In genomic region chr4:63815668-63816067, GRCm38 (mm10) we compare ENCODE assay signal across 23 mouse cellular contexts. TPM values are rescaled to one million over a fixed set of nuclear protein-coding genes. Genes with fewer than 3 reads are reported as not detected.
DNase-seq lines count a peak whose midpoint lies in the region; ATAC-seq lines count a peak whose summit lies in the region.
"Had no signal": no experiment of that assay in that cellular context is flagged by ENCODE, and none has a peak within 500 bp of the region (broad histone marks: within the 10 kb centered on the region; RNA-seq: fewer than 3 reads in every experiment).

No protein-coding gene starts in this region.

- no peaks in the 10 kb centered on the region for H3K9me3 ChIP-seq in intestine, embryonic 15.5 days
- H3K9me3 ChIP-seq: embryonic facial prominence, embryonic 10.5 days; forebrain, embryonic 13.5 days; heart, embryonic 13.5 days; hindbrain, embryonic 12.5 days had no signal

- no peaks in the 10 kb centered on the region for H3K27me3 ChIP-seq in intestine, embryonic 15.5 days (replicated peaks)
- H3K27me3 ChIP-seq: forebrain, embryonic 13.5 days; heart, embryonic 13.5 days; hindbrain, embryonic 12.5 days; Patski had no signal

- no peak overlapping the region for H3K4me2 ChIP-seq in intestine, embryonic 15.5 days (replicated peaks)
- H3K4me2 ChIP-seq: forebrain, embryonic 13.5 days; heart, embryonic 13.5 days; hindbrain, embryonic 12.5 days had no signal

- H3K36me3 ChIP-seq in intestine, embryonic 15.5 days, result no peaks in the 10 kb centered on the region
- H3K36me3 ChIP-seq: embryonic facial prominence, embryonic 10.5 days; heart, embryonic 13.5 days; hindbrain, embryonic 12.5 days had no signal

- DNase-seq in 416B (ENCODE audit: low read depth), result peak; percentile 28
- peak; percentile 12 for DNase-seq in A20 (ENCODE audit: low read depth, low spot score)
- DNase-seq in frontal cortex, postnatal 36 days (ENCODE audit: low spot score in 2 of 2), result no peak
- no peak for DNase-seq in thymus, postnatal 10 days (ENCODE audit: low spot score in 2 of 2)
- DNase-seq in thymus, postnatal 36 days, result no peak
- DNase-seq: adrenal gland, postnatal 14 days; cerebellum, adult 18-20 months; cerebellum, adult 9-11 months; cerebellum, postnatal 36 days; gastrocnemius, postnatal 14 days; heart, postnatal 36 days had no signal

- 92% methylated on average over 2 of the region's 2 CpGs for WGBS in intestine, embryonic 15.5 days

- H3K9ac ChIP-seq in intestine, embryonic 15.5 days, result no peak overlapping the region
- H3K9ac ChIP-seq: forebrain, embryonic 13.5 days; heart, embryonic 13.5 days; hindbrain, embryonic 12.5 days had no signal

- ATAC-seq in granulocyte monocyte progenitor cell, adult 5-6 weeks (replicated peaks; ENCODE audit: poor library complexity, severe bottlenecking), result peak; percentile 95
- ATAC-seq in megakaryocyte progenitor cell, adult 5-6 weeks (replicated peaks; ENCODE audit: poor library complexity), result peak; percentile 96
- ATAC-seq in intestine, embryonic 15.5 days, result no peak
- ATAC-seq: activated CD4-positive, CD25-positive, alpha-beta regulatory T cell, adult 4 months; forebrain, embryonic 13.5 days; hindbrain, postnatal 0 days; Patski had no signal

- H3K4me1 ChIP-seq in intestine, embryonic 15.5 days (replicated peaks), result no peaks in the 10 kb centered on the region
- H3K4me1 ChIP-seq: embryonic facial prominence, embryonic 10.5 days; forebrain, embryonic 13.5 days; heart, embryonic 13.5 days; hindbrain, embryonic 12.5 days had no signal

- H3K4me3 ChIP-seq in intestine, embryonic 15.5 days (replicated peaks), result no peak overlapping the region
- H3K4me3 ChIP-seq: embryonic facial prominence, embryonic 10.5 days; forebrain, embryonic 13.5 days; heart, embryonic 13.5 days; hindbrain, embryonic 12.5 days had no signal

- no peak overlapping the region for H3K27ac ChIP-seq in intestine, embryonic 15.5 days
- H3K27ac ChIP-seq: embryonic facial prominence, embryonic 10.5 days; forebrain, embryonic 13.5 days; heart, embryonic 13.5 days; hindbrain, embryonic 12.5 days; hindbrain, postnatal 0 days had no signal

RNA-seq across cellular contexts. Expression of gene Tnfsf8, which starts 45.5 kb away (rescaled TPM):
- total RNA-seq in granulocyte monocyte progenitor cell, adult 5-6 weeks (2014; fragmentation: Nextera tagmentation), result 1.2 and 4.0 TPM in 2 replicates
- 0.39 and 1.6 TPM in 2 replicates for total RNA-seq in granulocyte monocyte progenitor cell, adult 5-6 weeks (2017)
- 0.81 and 1.3 TPM in 2 replicates for total RNA-seq in megakaryocyte progenitor cell, adult 5-6 weeks (2015)
- total RNA-seq in megakaryocyte progenitor cell, adult 5-6 weeks (2017), result 0.58 and 1.2 TPM in 2 replicates
- polyA plus RNA-seq in intestine, embryonic 15.5 days (2015; fragmentation: Nextera tagmentation; extraction: Ambion mirVana), result 0.04 and 0.06 TPM in 2 replicates
- total RNA-seq: adrenal gland, postnatal 14 days; gastrocnemius, postnatal 14 days; heart, postnatal 36 days; hindbrain, postnatal 0 days had no signal
- polyA plus RNA-seq: C2C12; embryonic facial prominence, embryonic 10.5 days; forebrain, embryonic 13.5 days; heart, embryonic 13.5 days; heart, postnatal 0 days; hindbrain, embryonic 12.5 days; Patski had no signal

Comparison
In these comparisons a context has a peak if more than half of its experiments do, and no peak if none do; other contexts are left out.
1. DNase-seq: peak in 416B (single experiment) and A20 (single experiment); none in frontal cortex, postnatal 36 days (0 of 2), thymus, postnatal 10 days (0 of 2) and thymus, postnatal 36 days (0 of 2).